Mouse (Mus musculus): ENCODE data around the gene Sec61a1. TPM values are rescaled to one million over a fixed set of nuclear protein-coding genes. Genes with fewer than 3 reads are reported as not detected.
A peak's percentile ranks its signal among the peaks of the same experiment; 100 is the strongest.

Gene Sec61a1
- polyA plus RNA-seq, 1 experiment from 2014 or later, result 168 TPM

DNA sequence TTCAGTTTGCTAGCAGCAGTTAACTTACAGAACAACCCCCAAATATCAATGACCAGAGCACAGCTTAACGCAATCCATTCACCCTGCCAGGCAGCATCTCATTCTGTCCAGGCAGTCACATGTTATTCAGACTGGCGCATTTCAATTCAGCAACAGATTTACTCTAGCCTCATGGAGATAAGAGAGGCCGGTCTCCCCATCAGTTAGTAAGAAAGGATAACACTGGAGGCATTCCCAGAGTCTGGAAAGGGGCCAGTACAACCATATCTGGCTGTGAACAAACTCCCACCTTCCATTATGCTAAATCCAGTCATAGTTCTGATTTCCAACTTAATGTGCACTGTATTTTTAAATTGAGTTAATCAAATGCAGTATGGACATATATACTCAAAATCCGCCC is 4.2 kb downstream of the Sec61a1 start:
- WGBS, result 75% methylated on average over 4 of the region's 4 CpGs
- no peak overlapping the region for H3K27ac ChIP-seq (replicated peaks)
- no peaks in the 10 kb centered on the region for H3K27me3 ChIP-seq (ENCODE audit: control insufficient read depth, insufficient read depth, low read length)
- no peak overlapping the region for H3K4me2 ChIP-seq (replicated peaks; ENCODE audit: low read depth)
- H3K4me1 ChIP-seq (replicated peaks; ENCODE audit: control insufficient read depth, insufficient read depth), result peaks cover 5% of the 10 kb centered on the region; the same call in 1 of the 2 replicates
- H3K9me3 ChIP-seq (ENCODE audit: control insufficient read depth, low read length), result no peaks in the 10 kb centered on the region
- TF ChIP-seq CTCF (IDR thresholded peaks at IDR 0.05; ENCODE audit: low read depth) (no peak), EP300 (optimal IDR thresholded peaks at IDR 0.05) (no peak)
- H3K4me3 ChIP-seq (ENCODE audit: low read depth, low read length), result no peak overlapping the region
- peaks cover 31% of the 10 kb centered on the region for H3K36me3 ChIP-seq (ENCODE audit: control insufficient read depth, insufficient read depth, low read length)
- ATAC-seq (ENCODE audit: low FRiP score, low TSS enrichment) (no peak), DNase-seq (ENCODE audit: low spot score) (no peak)
- no peak overlapping the region for H3K9ac ChIP-seq (ENCODE audit: low read length)

GRCm38 (mm10) chr6:88513984-88514383 is 4.7 kb downstream of the Sec61a1 start:
- Histone ChIP-seq H3K27ac (replicated peaks) (no peak overlapping the region), H3K36me3 (ENCODE audit: control insufficient read depth, insufficient read depth, low read length) (peaks cover 34% of the 10 kb centered on the region), H3K27me3 (ENCODE audit: control insufficient read depth, insufficient read depth, low read length) (no peaks in the 10 kb centered on the region), H3K9ac (ENCODE audit: low read length) (no peak overlapping the region), H3K4me1 (replicated peaks; ENCODE audit: control insufficient read depth, insufficient read depth) (peaks cover 5% of the 10 kb centered on the region; the same call in 1 of the 2 replicates), H3K4me2 (replicated peaks; ENCODE audit: low read depth) (no peak overlapping the region), H3K4me3 (ENCODE audit: low read depth, low read length) (no peak overlapping the region), H3K9me3 (ENCODE audit: control insufficient read depth, low read length) (no peaks in the 10 kb centered on the region)
- 84% methylated on average over 8 of the region's 8 CpGs for WGBS
- ATAC-seq (ENCODE audit: low FRiP score, low TSS enrichment) (no peak), DNase-seq (ENCODE audit: low spot score) (no peak)
- TF ChIP-seq CTCF (IDR thresholded peaks at IDR 0.05; ENCODE audit: low read depth), result no peak
- no peak for TF ChIP-seq EP300 (optimal IDR thresholded peaks at IDR 0.05)

GRCm38 (mm10) chr6:88503044-88503443 is 15.7 kb downstream of the Sec61a1 start:
- H3K9me3 ChIP-seq (ENCODE audit: control insufficient read depth, low read length), result no peaks in the 10 kb centered on the region
- WGBS, result 80% methylated on average over 4 of the region's 4 CpGs
- H3K27me3 ChIP-seq (ENCODE audit: control insufficient read depth, insufficient read depth, low read length), result no peaks in the 10 kb centered on the region
- no peak overlapping the region for H3K27ac ChIP-seq (replicated peaks)
- H3K4me3 ChIP-seq (ENCODE audit: low read depth, low read length), result no peak overlapping the region
- H3K9ac ChIP-seq (ENCODE audit: low read length), result no peak overlapping the region
- no peak for DNase-seq (ENCODE audit: low spot score)
- H3K4me2 ChIP-seq (replicated peaks; ENCODE audit: low read depth), result no peak overlapping the region
- ATAC-seq (ENCODE audit: low FRiP score, low TSS enrichment), result 0 out of 2 replicates have a peak, but pooled peaks have one; percentile 30
- H3K4me1 ChIP-seq (replicated peaks; ENCODE audit: control insufficient read depth, insufficient read depth), result no peaks in the 10 kb centered on the region
- H3K36me3 ChIP-seq (ENCODE audit: control insufficient read depth, insufficient read depth, low read length), result peaks cover 47% of the 10 kb centered on the region
- TF ChIP-seq EP300 (optimal IDR thresholded peaks at IDR 0.05), result no peak
- TF ChIP-seq CTCF (IDR thresholded peaks at IDR 0.05; ENCODE audit: low read depth), result peak; percentile 28; the same call in 1 of the 2 replicates

- ATAC-seq (ENCODE audit: low FRiP score, low TSS enrichment), result 0 out of 2 replicates have a peak, but pooled peaks have one; percentile 7
- WGBS, result 67% methylated on average over 13 of the region's 13 CpGs
These were observed 16.4 kb downstream of the Sec61a1 start for GRCm38 (mm10) chr6:88502030-88502970.

DNA sequence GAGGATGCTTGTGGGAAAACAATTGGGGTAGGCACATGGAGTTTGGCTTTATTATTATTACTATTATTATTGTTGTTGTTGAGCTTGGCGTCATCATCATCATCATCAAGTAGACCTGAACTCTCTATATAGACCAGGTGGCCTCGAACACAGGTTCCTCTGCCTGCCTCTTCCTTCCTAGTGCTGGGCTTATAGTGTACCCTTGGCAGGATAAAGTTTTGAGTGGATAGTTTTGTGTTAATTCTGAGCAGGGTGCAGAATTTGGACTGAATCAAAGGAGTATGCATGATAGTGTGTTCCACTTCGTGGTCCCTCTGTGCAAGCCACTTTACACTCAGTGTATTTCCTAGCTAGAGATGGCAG is 18.3 kb downstream of the Sec61a1 start:
- no peak for TF ChIP-seq CTCF (IDR thresholded peaks at IDR 0.05; ENCODE audit: low read depth)
- no peak for TF ChIP-seq EP300 (optimal IDR thresholded peaks at IDR 0.05)
- WGBS, result 5% methylated on average over 3 of the region's 3 CpGs
- DNase-seq (ENCODE audit: low spot score), result no peak
- Histone ChIP-seq H3K4me2 (replicated peaks; ENCODE audit: low read depth) (peak overlapping the region; percentile 88), H3K27me3 (ENCODE audit: control insufficient read depth, insufficient read depth, low read length) (no peaks in the 10 kb centered on the region), H3K4me3 (ENCODE audit: low read depth, low read length) (peak overlapping the region; percentile 49), H3K9ac (ENCODE audit: low read length) (no peak overlapping the region), H3K27ac (replicated peaks) (no peak overlapping the region), H3K4me1 (replicated peaks; ENCODE audit: control insufficient read depth, insufficient read depth) (no peaks in the 10 kb centered on the region), H3K9me3 (ENCODE audit: control insufficient read depth, low read length) (no peaks in the 10 kb centered on the region), H3K36me3 (ENCODE audit: control insufficient read depth, insufficient read depth, low read length) (peaks cover 30% of the 10 kb centered on the region)
- 0 out of 2 replicates have a peak, but pooled peaks have one; percentile 1 for ATAC-seq (ENCODE audit: low FRiP score, low TSS enrichment)

More at GRCm38 (mm10) chr6:88502030-88502970, 16.4 kb downstream of the Sec61a1 start:
- H3K9ac ChIP-seq (ENCODE audit: low read length), result no peak overlapping the region
- TF ChIP-seq EP300 (optimal IDR thresholded peaks at IDR 0.05) (no peak), CTCF (IDR thresholded peaks at IDR 0.05; ENCODE audit: low read depth) (no peak)
- H3K4me2 ChIP-seq (replicated peaks; ENCODE audit: low read depth), result no peak overlapping the region
- no peak overlapping the region for H3K4me3 ChIP-seq (ENCODE audit: low read depth, low read length)
- H3K27ac ChIP-seq (replicated peaks), result no peak overlapping the region
- peaks cover 45% of the 10 kb centered on the region for H3K36me3 ChIP-seq (ENCODE audit: control insufficient read depth, insufficient read depth, low read length)
- H3K27me3 ChIP-seq (ENCODE audit: control insufficient read depth, insufficient read depth, low read length), result no peaks in the 10 kb centered on the region
- H3K4me1 ChIP-seq (replicated peaks; ENCODE audit: control insufficient read depth, insufficient read depth), result no peaks in the 10 kb centered on the region
- no peak for DNase-seq (ENCODE audit: low spot score)
- no peaks in the 10 kb centered on the region for H3K9me3 ChIP-seq (ENCODE audit: control insufficient read depth, low read length)

Measured in stomach, postnatal 0 days (tissue).